Mouse (Mus musculus): Measurements from ENCODE around the gene Ptbp3. TPM values are rescaled to one million over a fixed set of nuclear protein-coding genes. Genes with fewer than 3 reads are reported as not detected.

Ptbp3 gene
- total RNA-seq, 2 experiments from 2014 or later, result 25.8 to 30.1 TPM

- intact Hi-C loops (cut with DNase I), result no loop called here
- no peak for DNase-seq (ENCODE audit: low spot score in 2 of 2)
Observed at GRCm38 (mm10) chr4:59524875-59525274, 24.3 kb downstream of the Ptbp3 start.

GRCm38 (mm10) chr4:59510321-59510720 lies 38.8 kb downstream of the Ptbp3 start:
- intact Hi-C loops (cut with DNase I), result no loop called here
- no peak for DNase-seq (ENCODE audit: low spot score in 2 of 2)

- no peak for DNase-seq (ENCODE audit: low spot score in 2 of 2)
- intact Hi-C loops (cut with DNase I), result no loop called here
Observed at GRCm38 (mm10) chr4:59509558-59509957, 39.6 kb downstream of the Ptbp3 start.

- intact Hi-C loops (cut with DNase I), result no loop called here
- no peak for DNase-seq (ENCODE audit: low spot score in 2 of 2)
Observed at GRCm38 (mm10) chr4:59507766-59508165, 41.4 kb downstream of the Ptbp3 start.

- DNase-seq (ENCODE audit: low spot score in 2 of 2), result no peak
- intact Hi-C loops (cut with DNase I), result no loop called here
Observed at GRCm38 (mm10) chr4:59506704-59507103, 42.5 kb downstream of the Ptbp3 start.

GRCm38 (mm10) chr4:59505481-59505880 lies 43.7 kb downstream of the Ptbp3 start:
- intact Hi-C loops (cut with DNase I), result no loop called here
- DNase-seq (ENCODE audit: low spot score in 2 of 2), result no peak

GRCm38 (mm10) chr4:59491097-59491496 lies 58.1 kb downstream of the Ptbp3 start:
- intact Hi-C loops (cut with DNase I), result no loop called here
- no peak for DNase-seq (ENCODE audit: low spot score in 2 of 2)

GRCm38 (mm10) chr4:59471306-59471705 lies 77.9 kb downstream of the Ptbp3 start:
- no peak for DNase-seq (ENCODE audit: low spot score in 2 of 2)
- intact Hi-C loops (cut with DNase I), result no loop called here

GRCm38 (mm10) chr4:59465449-59465848 lies 83.7 kb downstream of the Ptbp3 start:
- no peak for DNase-seq (ENCODE audit: low spot score in 2 of 2)
- intact Hi-C loops (cut with DNase I), result no loop called here

GRCm38 (mm10) chr4:59464661-59465060 lies 84.5 kb downstream of the Ptbp3 start:
- intact Hi-C loops (cut with DNase I), result no loop called here
- no peak for DNase-seq (ENCODE audit: low spot score in 2 of 2)

- DNase-seq (ENCODE audit: low spot score in 2 of 2), result peak; percentile 54 to 64
- intact Hi-C loops (cut with DNase I), result no loop called here
Observed at GRCm38 (mm10) chr4:59462494-59462893, 86.7 kb downstream of the Ptbp3 start.

- no peak for DNase-seq (ENCODE audit: low spot score in 2 of 2)
- intact Hi-C loops (cut with DNase I), result no loop called here
Observed at GRCm38 (mm10) chr4:59461116-59461727, 87.9 kb downstream of the Ptbp3 start.

GRCm38 (mm10) chr4:59459216-59459955 lies 89.8 kb downstream of the Ptbp3 start:
- DNase-seq (ENCODE audit: low spot score in 2 of 2), result no peak
- intact Hi-C loops (cut with DNase I), result no loop called here

- DNase-seq (ENCODE audit: low spot score in 2 of 2), result no peak
- intact Hi-C loops (cut with DNase I), result no loop called here
Observed at GRCm38 (mm10) chr4:59457941-59458340, 91.2 kb downstream of the Ptbp3 start.

GRCm38 (mm10) chr4:59457091-59457490 lies 92.1 kb downstream of the Ptbp3 start:
- intact Hi-C loops (cut with DNase I), result no loop called here
- no peak for DNase-seq (ENCODE audit: low spot score in 2 of 2)

- intact Hi-C loops (cut with DNase I), result no loop called here
- no peak for DNase-seq (ENCODE audit: low spot score in 2 of 2)
Observed at GRCm38 (mm10) chr4:59455465-59455864, 93.7 kb downstream of the Ptbp3 start.

GRCm38 (mm10) chr4:59454046-59454445 lies 95.1 kb downstream of the Ptbp3 start:
- no peak for DNase-seq (ENCODE audit: low spot score in 2 of 2)
- intact Hi-C loops (cut with DNase I), result no loop called here

GRCm38 (mm10) chr4:59452503-59452933 lies 96.6 kb downstream of the Ptbp3 start:
- intact Hi-C loops (cut with DNase I), result no loop called here

GRCm38 (mm10) chr4:59450906-59451305 lies 98.3 kb downstream of the Ptbp3 start:
- intact Hi-C loops (cut with DNase I), result no loop called here
- no peak for DNase-seq (ENCODE audit: low spot score in 2 of 2)

More at GRCm38 (mm10) chr4:59452503-59452933, 96.6 kb downstream of the Ptbp3 start:
- DNase-seq (ENCODE audit: low spot score in 2 of 2), result no peak

GRCm38 (mm10) chr4:59450234-59450854 lies 98.8 kb downstream of the Ptbp3 start:
- intact Hi-C loops (cut with DNase I), result no loop called here
- DNase-seq (ENCODE audit: low spot score in 2 of 2), result no peak

- DNase-seq (ENCODE audit: low spot score in 2 of 2), result no peak
- intact Hi-C loops (cut with DNase I), result no loop called here
Observed at GRCm38 (mm10) chr4:59447296-59447695, 101.9 kb downstream of the Ptbp3 start.
